Mouse (Mus musculus) midbrain, embryonic 14.5 days (tissue): ENCODE measurements around the gene B3gnt8. TPM values are rescaled to one million over a fixed set of nuclear protein-coding genes. Genes with fewer than 3 reads are reported as not detected.

Experiments
- ATAC-seq: fragments of 200-750 bp; cut with Nextera tagmentation; 2 replicates; pipeline ENCODE4 v1.8.0; 2017; ENCODE audit warnings: moderate number of reproducible peaks, moderate library complexity; ENCODE audit not compliant: low FRiP score, low TSS enrichment
- DNase-seq: peaks from one replicate; pipeline ENCODE4 v3.0.0-alpha.2; 2015
- H3K27ac ChIP-seq: fragments of 300-500 bp; sonication (generic); replicated peaks from 2 replicates; pipeline ENCODE4 v1.5.1; 2014; ENCODE audit warnings: mild to moderate bottlenecking, low read depth, low read length, moderate library complexity
- H3K27me3 ChIP-seq: fragments of 300-500 bp; sonication (generic); 2 replicates; pipeline ENCODE4 v1.6.1; 2014; ENCODE audit warnings: low read length, control low read depth, mixed read lengths; ENCODE audit not compliant: control insufficient read depth, insufficient read depth
- H3K36me3 ChIP-seq: fragments of 300-500 bp; sonication (generic); 2 replicates; pipeline ENCODE4 v1.6.1; 2014; ENCODE audit warnings: low read length, control low read depth; ENCODE audit not compliant: control insufficient read depth, insufficient read depth
- H3K4me1 ChIP-seq: fragments of 300-500 bp; sonication (generic); 2 replicates; pipeline ENCODE4 v1.6.1; 2014; ENCODE audit warnings: mild to moderate bottlenecking, antibody characterized with exemption, low read length, control low read depth; ENCODE audit not compliant: control insufficient read depth, insufficient read depth
- H3K4me2 ChIP-seq: fragments of 300-500 bp; sonication (generic); 2 replicates; pipeline ENCODE4 v1.6.1; 2014; ENCODE audit warnings: mild to moderate bottlenecking, low read length, moderate library complexity
- H3K4me3 ChIP-seq: fragments of 300-500 bp; sonication (generic); replicated peaks from 2 replicates; pipeline ENCODE4 v1.5.1; 2014; ENCODE audit warnings: low read depth, low read length
- H3K9ac ChIP-seq: fragments of 300-500 bp; sonication (generic); replicated peaks from 2 replicates; pipeline ENCODE4 v1.6.1; 2014; ENCODE audit warnings: mild to moderate bottlenecking, low read length, moderate library complexity
- H3K9me3 ChIP-seq: fragments of 300-500 bp; sonication (generic); 2 replicates; pipeline ENCODE4 v1.6.1; 2016; ENCODE audit warnings: low read length, control low read depth, mixed read lengths; ENCODE audit not compliant: control insufficient read depth
- WGBS: fragments of 180-500 bp; shearing (Covaris S2); extraction: QIAGEN DNeasy Blood & Tissue Kit; methylation state at CpG from one replicate; pipeline ENCODE4 v1.1.7; 2014; 5-methylcytosine and 5-hydroxymethylcytosine counted together
- polyA plus RNA-seq: library from polyadenylated mRNA; unstranded; fragments of >200 nt; fragmentation: Nextera tagmentation; extraction: Ambion mirVana; gene quantifications from 2 replicates; pipeline ENCODE4 v1.2.1, GENCODE M21; 2014

The B3gnt8 gene
- polyA plus RNA-seq, 1 experiment from 2014 or later = 0.50 TPM

- WGBS = 60% methylated on average over 15 of the region's 15 CpGs
- H3K4me3 ChIP-seq = no peak overlapping the region
- DNase-seq (peak; percentile 86), ATAC-seq (peak; percentile 31; the same call in 1 of the 2 replicates)
- no peaks in the 10 kb centered on the region for H3K36me3 ChIP-seq
- peaks cover 25% of the 10 kb centered on the region for H3K27me3 ChIP-seq
- H3K4me2 ChIP-seq = 0 out of 2 replicates have a peak overlapping the region, but pooled peaks have one; percentile 6
- H3K4me1 ChIP-seq = peaks cover 13% of the 10 kb centered on the region
- no peak overlapping the region for H3K9ac ChIP-seq
- no peaks in the 10 kb centered on the region for H3K9me3 ChIP-seq
- H3K27ac ChIP-seq = peak overlapping the region; percentile 52
Measured at GRCm38 (mm10) chr7:25676085-25676781, 49.8 kb downstream of the B3gnt8 start.

- no peak overlapping the region for H3K4me3 ChIP-seq
- peak overlapping the region; percentile 52 for H3K27ac ChIP-seq
- peaks cover 25% of the 10 kb centered on the region for H3K27me3 ChIP-seq
- no peak overlapping the region for H3K4me2 ChIP-seq
- DNase-seq (no peak), ATAC-seq (no peak)
- no peaks in the 10 kb centered on the region for H3K36me3 ChIP-seq
- no peaks in the 10 kb centered on the region for H3K9me3 ChIP-seq
- H3K9ac ChIP-seq = no peak overlapping the region
- whole genome bisulfite sequencing = 89% methylated on average over 7 of the region's 7 CpGs
- H3K4me1 ChIP-seq = peaks cover 17% of the 10 kb centered on the region
Measured at GRCm38 (mm10) chr7:25677013-25677412, 50.6 kb downstream of the B3gnt8 start.

GRCm38 (mm10) chr7:25679971-25680370, 53.5 kb downstream of the B3gnt8 start:
- Histone ChIP-seq H3K27ac (peak overlapping the region; percentile 96), H3K4me1 (peaks cover 11% of the 10 kb centered on the region), H3K36me3 (no peaks in the 10 kb centered on the region), H3K4me3 (peak overlapping the region; percentile 63; the same call in 1 of the 2 replicates), H3K9ac (peak overlapping the region; percentile 66; the same call in 1 of the 2 replicates), H3K9me3 (no peaks in the 10 kb centered on the region), H3K4me2 (peak overlapping the region; percentile 58), H3K27me3 (peaks cover 8% of the 10 kb centered on the region; the same call in 1 of the 2 replicates)
- WGBS = 10% methylated on average over 6 of the region's 6 CpGs
- no peak for DNase-seq
- no peak for ATAC-seq

- Histone ChIP-seq H3K9me3 (no peaks in the 10 kb centered on the region), H3K4me3 (peak within 1 kb of the TSS; percentile 63), H3K27ac (peak within 1 kb of the TSS; percentile 96), H3K4me1 (peaks cover 10% of the 10 kb centered on the region), H3K9ac (peak within 1 kb of the TSS; percentile 66), H3K27me3 (peaks cover 2% of the 10 kb centered on the region; the same call in 1 of the 2 replicates), H3K36me3 (no peaks in the 10 kb centered on the region), H3K4me2 (peak within 1 kb of the TSS; percentile 58)
- under 1% methylated on average over 46 of the region's 46 CpGs for WGBS
- ATAC-seq (peak; percentile 95), DNase-seq (peak; percentile 97)
Measured at GRCm38 (mm10) chr7:25680514-25681258, 54.2 kb downstream of the B3gnt8 start, which contains the start of gene B9d2. TSS of gene B9d2 (plus strand) at chr7:25680780.

- Histone ChIP-seq H3K9me3 (no peaks in the 10 kb centered on the region), H3K36me3 (no peaks in the 10 kb centered on the region), H3K27me3 (peaks cover 11% of the 10 kb centered on the region), H3K4me2 (peak overlapping the region; percentile 58), H3K4me1 (peaks cover 16% of the 10 kb centered on the region), H3K9ac (peak overlapping the region; percentile 20; the same call in 1 of the 2 replicates), H3K4me3 (peak overlapping the region; percentile 63), H3K27ac (peak overlapping the region; percentile 96)
- 69% methylated on average over 15 of the region's 15 CpGs for WGBS
- ATAC-seq (peak; percentile 34; the same call in 1 of the 2 replicates), DNase-seq (no peak)
Measured at GRCm38 (mm10) chr7:25681341-25682231, 55.1 kb downstream of the B3gnt8 start.

GRCm38 (mm10) chr7:25683474-25684180, 57.2 kb downstream of the B3gnt8 start:
- DNase-seq (no peak), ATAC-seq (no peak)
- no peak overlapping the region for H3K9ac ChIP-seq
- H3K27me3 ChIP-seq = peaks cover 30% of the 10 kb centered on the region
- no peak overlapping the region for H3K4me2 ChIP-seq
- no peak overlapping the region for H3K4me3 ChIP-seq
- H3K9me3 ChIP-seq = no peaks in the 10 kb centered on the region
- no peak overlapping the region for H3K27ac ChIP-seq
- peaks cover 35% of the 10 kb centered on the region for H3K4me1 ChIP-seq
- WGBS = 78% methylated on average over 7 of the region's 7 CpGs
- no peaks in the 10 kb centered on the region for H3K36me3 ChIP-seq

GRCm38 (mm10) chr7:25684659-25685058, 58.2 kb downstream of the B3gnt8 start:
- ATAC-seq (no peak), DNase-seq (no peak)
- no peaks in the 10 kb centered on the region for H3K36me3 ChIP-seq
- H3K27me3 ChIP-seq = peaks cover 41% of the 10 kb centered on the region
- H3K4me3 ChIP-seq = no peak overlapping the region
- no peak overlapping the region for H3K27ac ChIP-seq
- H3K4me1 ChIP-seq = peaks cover 43% of the 10 kb centered on the region
- H3K9me3 ChIP-seq = no peaks in the 10 kb centered on the region
- WGBS = 78% methylated on average over 6 of the region's 6 CpGs
- H3K9ac ChIP-seq = no peak overlapping the region
- no peak overlapping the region for H3K4me2 ChIP-seq
